Mouse (Mus musculus) embryo, embryonic 11.5 days (tissue): Measurements from ENCODE around the gene Tspan1.

Experiments used
- DNase-seq: peaks from one replicate; pipeline ENCODE4 v3.0.0-alpha.2; 2012; ENCODE audit warnings: low read depth, low spot score

Gene Tspan1

GRCm38 (mm10) chr4:116125803-116126386, 41.5 kb downstream of the Tspan1 start:
- no peak for DNase-seq

- DNase-seq = peak; percentile 88
Observed at GRCm38 (mm10) chr4:116123602-116124519, 43.5 kb downstream of the Tspan1 start, which contains the start of the genes Rad54l and Pomgnt1. Rad54l (minus strand) TSS chr4:116123690. Pomgnt1 (plus strand) TSS chr4:116123840.

DNA sequence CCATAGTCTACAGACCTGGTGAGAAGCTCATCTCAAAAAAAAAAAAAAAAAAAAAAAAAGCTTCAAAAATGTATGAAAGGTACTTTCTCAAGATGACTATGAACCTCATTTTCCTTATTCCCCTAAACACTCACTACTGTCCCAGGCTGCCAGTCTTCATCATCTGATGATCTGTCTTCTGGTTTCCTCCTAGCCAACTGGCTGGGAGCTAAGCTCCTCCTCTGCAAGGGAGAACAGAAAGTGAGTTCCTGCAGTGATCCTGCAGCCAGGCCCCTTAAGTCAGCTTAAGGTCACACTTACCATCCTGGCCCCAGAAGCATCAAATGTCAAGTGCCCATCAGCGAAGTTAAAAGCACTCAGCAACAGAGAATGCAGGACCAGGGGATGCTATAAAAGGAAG, 44.6 kb downstream of the Tspan1 start:
- DNase-seq = no peak
